In genomic region chr2:154790656-154791483, GRCm38 (mm10) we compare ENCODE assay signal across 7 mouse cellular contexts. TPM values are rescaled to one million over a fixed set of nuclear protein-coding genes. Genes with fewer than 3 reads are reported as not detected.
DNase-seq lines count a peak whose midpoint lies in the region; ATAC-seq and TF ChIP-seq lines count a peak whose summit lies in the region.

Gene Raly (plus strand): TSS chr2:154791096.
Gene a (plus strand): TSS chr2:154791402.

- intact Hi-C loops in left cerebral cortex, postnatal 4 days (cut with DNase I), result loop anchor here (10.0 kb wide), 1 partner anchor 64 kb away; no protein-coding TSS in a partner anchor

- peak; percentile 40 for TF ChIP-seq CTCF in intestine, postnatal 0 days (IDR thresholded peaks at IDR 0.05; ENCODE audit: low read depth)
- TF ChIP-seq CTCF in small intestine, adult 2 months (IDR thresholded peaks at IDR 0.05; ENCODE audit: extremely low read depth, insufficient read length, insufficient replicate concordance, low read depth, low read length), result no peak

- WGBS in embryonic facial prominence, embryonic 10.5 days, result under 1% methylated on average over 89 of the region's 89 CpGs
- WGBS in intestine, postnatal 0 days, result under 1% methylated on average over 89 of the region's 89 CpGs
- under 1% methylated on average over 79 of the region's 89 CpGs for WGBS in midbrain, embryonic 12.5 days
- WGBS in small intestine, adult 2 months, result 1% methylated on average over 88 of the region's 89 CpGs

- peak within 1 kb of the TSS; percentile 90 for H3K9ac ChIP-seq in intestine, postnatal 0 days (ENCODE audit: low read depth, low read length)
- H3K9ac ChIP-seq in midbrain, embryonic 12.5 days (replicated peaks), result peak within 1 kb of the TSS; percentile 93

- H3K4me2 ChIP-seq in intestine, postnatal 0 days (replicated peaks; ENCODE audit: low read depth), result peak within 1 kb of the TSS; percentile 71
- H3K4me2 ChIP-seq in midbrain, embryonic 12.5 days (replicated peaks), result peak within 1 kb of the TSS; percentile 93

- H3K4me3 ChIP-seq in embryonic facial prominence, embryonic 10.5 days, result peak within 1 kb of the TSS; percentile 93
- peak within 1 kb of the TSS; percentile 86 for H3K4me3 ChIP-seq in intestine, postnatal 0 days (ENCODE audit: low read depth, low read length)
- peak within 1 kb of the TSS; percentile 98 for H3K4me3 ChIP-seq in midbrain, embryonic 12.5 days
- H3K4me3 ChIP-seq in small intestine, adult 2 months (ENCODE audit: low read depth, low read length), result peak within 1 kb of the TSS; percentile 100

- TF ChIP-seq POLR2A in small intestine, adult 2 months (IDR thresholded peaks at IDR 0.05; ENCODE audit: low read depth, low read length), result peak; percentile 99

- peaks cover 41% of the 10 kb centered on the region for H3K4me1 ChIP-seq in embryonic facial prominence, embryonic 10.5 days
- H3K4me1 ChIP-seq in intestine, postnatal 0 days (replicated peaks; ENCODE audit: control insufficient read depth, insufficient read depth, low read length), result peaks cover 14% of the 10 kb centered on the region; the same call in 1 of the 2 replicates
- H3K4me1 ChIP-seq in midbrain, embryonic 12.5 days, result peaks cover 43% of the 10 kb centered on the region
- peaks cover 12% of the 10 kb centered on the region for H3K4me1 ChIP-seq in small intestine, adult 2 months (ENCODE audit: control insufficient read depth, insufficient read depth, insufficient read length, low read length)

- peak; percentile 98 for DNase-seq in adrenal gland, postnatal 10 days
- DNase-seq in embryonic facial prominence, embryonic 10.5 days (ENCODE audit: low spot score), result peak; percentile 100
- peak; percentile 55 for DNase-seq in gonadal fat pad, adult 2 months (ENCODE audit: low read depth)
- peak; percentile 100 for DNase-seq in left cerebral cortex, postnatal 4 days

- peak; percentile 93 for ATAC-seq in intestine, postnatal 0 days
- peak; percentile 97 for ATAC-seq in midbrain, embryonic 12.5 days (ENCODE audit: low FRiP score, low read depth)

- no peaks in the 10 kb centered on the region for H3K9me3 ChIP-seq in embryonic facial prominence, embryonic 10.5 days
- no peaks in the 10 kb centered on the region for H3K9me3 ChIP-seq in intestine, postnatal 0 days (ENCODE audit: control insufficient read depth)
- H3K9me3 ChIP-seq in midbrain, embryonic 12.5 days, result no peaks in the 10 kb centered on the region

- H3K27me3 ChIP-seq in embryonic facial prominence, embryonic 10.5 days (replicated peaks; ENCODE audit: low read depth, poor library complexity, severe bottlenecking), result no peaks in the 10 kb centered on the region
- no peaks in the 10 kb centered on the region for H3K27me3 ChIP-seq in intestine, postnatal 0 days (replicated peaks; ENCODE audit: control insufficient read depth, insufficient read depth, low read length)
- H3K27me3 ChIP-seq in midbrain, embryonic 12.5 days, result no peaks in the 10 kb centered on the region
- no peaks in the 10 kb centered on the region for H3K27me3 ChIP-seq in small intestine, adult 2 months (ENCODE audit: control insufficient read depth, insufficient read depth, low read length)

- H3K36me3 ChIP-seq in embryonic facial prominence, embryonic 10.5 days (replicated peaks), result no peaks in the 10 kb centered on the region
- H3K36me3 ChIP-seq in intestine, postnatal 0 days (ENCODE audit: control insufficient read depth, insufficient read depth), result no peaks in the 10 kb centered on the region
- no peaks in the 10 kb centered on the region for H3K36me3 ChIP-seq in midbrain, embryonic 12.5 days
- no peaks in the 10 kb centered on the region for H3K36me3 ChIP-seq in small intestine, adult 2 months (ENCODE audit: control insufficient read depth, insufficient read depth, low read length)

- H3K27ac ChIP-seq in embryonic facial prominence, embryonic 10.5 days (replicated peaks), result peak within 1 kb of the TSS; percentile 99
- H3K27ac ChIP-seq in intestine, postnatal 0 days (ENCODE audit: low read depth, low read length), result peak within 1 kb of the TSS; percentile 95
- peak within 1 kb of the TSS; percentile 97 for H3K27ac ChIP-seq in midbrain, embryonic 12.5 days (replicated peaks)
- H3K27ac ChIP-seq in small intestine, adult 2 months (ENCODE audit: insufficient read depth, low read depth, low read length), result peak within 1 kb of the TSS; percentile 94

RNA-seq across cellular contexts. Expression of gene Raly, which starts in this region (rescaled TPM):
- 100 to 1,000 TPM; 170 to 177 TPM for total RNA-seq in adrenal gland, postnatal 10 days (2021)
- 52.8 and 53.1 TPM in 2 replicates for polyA plus RNA-seq in embryonic facial prominence, embryonic 10.5 days (2016; fragmentation: Nextera tagmentation; extraction: Ambion mirVana)
- polyA plus RNA-seq in gonadal fat pad, adult 2 months (2012; rRNA removed), result 152 and 164 TPM in 2 replicates
- polyA plus RNA-seq in intestine, postnatal 0 days (2015; fragmentation: Nextera tagmentation; extraction: Ambion mirVana), result 20.1 and 20.5 TPM in 2 replicates
- total RNA-seq in left cerebral cortex, postnatal 4 days (2021), result 100 to 1,000 TPM; 139 to 160 TPM
- polyA plus RNA-seq in midbrain, embryonic 12.5 days (2016; fragmentation: Nextera tagmentation; extraction: Ambion mirVana), result 38.9 and 44.6 TPM in 2 replicates
- polyA plus RNA-seq in small intestine, adult 2 months (2012; rRNA removed), result 84.3 and 178 TPM in 2 replicates

RNA-seq across cellular contexts. Expression of gene a, which starts in this region (rescaled TPM):
- not detected for total RNA-seq in adrenal gland, postnatal 10 days (2021)
- 1.5 and 2.3 TPM in 2 replicates for polyA plus RNA-seq in embryonic facial prominence, embryonic 10.5 days (2016; fragmentation: Nextera tagmentation; extraction: Ambion mirVana)
- 0.39 TPM in 1 of 2 replicates, not detected in the other for polyA plus RNA-seq in gonadal fat pad, adult 2 months (2012; rRNA removed)
- 0.18 TPM in 1 of 2 replicates, not detected in the other for polyA plus RNA-seq in intestine, postnatal 0 days (2015; fragmentation: Nextera tagmentation; extraction: Ambion mirVana)
- total RNA-seq in left cerebral cortex, postnatal 4 days (2021), result 1 to 10 TPM in 1 of 2 experiments, not detected in 1; 1.1 TPM
- 1.9 and 2.2 TPM in 2 replicates for polyA plus RNA-seq in midbrain, embryonic 12.5 days (2016; fragmentation: Nextera tagmentation; extraction: Ambion mirVana)
- polyA plus RNA-seq in small intestine, adult 2 months (2012; rRNA removed), result 1.2 TPM in 1 of 2 replicates, not detected in the other

Comparison
In these comparisons a context has a peak if more than half of its experiments do, and no peak if none do; other contexts are left out.
1. Peak in every context shown above with its lines: DNase-seq, ATAC-seq, H3K4me3 ChIP-seq and H3K27ac ChIP-seq.